Mouse (Mus musculus) gastrocnemius, postnatal 36 days (tissue): ENCODE measurements at regions not wholly inside any gene's neighbourhood (a gene's known extent, or its start where the extent isn't known, plus 50 kb on each side); places are given as distances from the start of the nearest gene placed in this dataset.
"Not testable (repeated sequence)": the region's sequence is repeated elsewhere in the genome, so short reads cannot be mapped to it uniquely, and the experiment has no call there.

Source experiments
- DNase-seq, 2 experiments: peaks; one replicate each; pipeline ENCODE4 v3.0.0; 2022
- intact Hi-C: fragments of 180-260 bp; cut with DNase I; formaldehyde crosslinking; loops from one replicate; pipeline ENCODE4 v1.15.1; 2025

- intact Hi-C loops: no loop called here
- DNase-seq: no peak
Observed at GRCm38 (mm10) chr12:8417127-8417790, 82.5 kb downstream of the Rhob start.

GRCm38 (mm10) chr12:8412125-8412524 is 87.7 kb downstream of the Rhob start:
- DNase-seq: no peak
- intact Hi-C loops: no loop called here

GRCm38 (mm10) chr12:8410410-8411341 is 89.1 kb downstream of the Rhob start:
- intact Hi-C loops: no loop called here
- no peak for DNase-seq

GRCm38 (mm10) chr12:8402084-8402483 is 88.9 kb downstream of the Hs1bp3 start:
- no peak for DNase-seq

GRCm38 (mm10) chr12:8401376-8401775 is 88.1 kb downstream of the Hs1bp3 start:
- no peak for DNase-seq
- intact Hi-C loops: no loop called here

More at GRCm38 (mm10) chr12:8402084-8402483, 88.9 kb downstream of the Hs1bp3 start:
- intact Hi-C loops: no loop called here

GRCm38 (mm10) chr12:8400345-8401130 is 87.3 kb downstream of the Hs1bp3 start:
- intact Hi-C loops: no loop called here
- no peak for DNase-seq

- intact Hi-C loops: no loop called here
- no peak for DNase-seq
Observed at GRCm38 (mm10) chr12:8398852-8399251, 85.6 kb downstream of the Hs1bp3 start.

GRCm38 (mm10) chr12:8396408-8396807 is 83.2 kb downstream of the Hs1bp3 start:
- DNase-seq, intact Hi-C loops: not testable (repeated sequence)

- DNase-seq: no peak
- intact Hi-C loops: loop anchor here (5.0 kb wide), 1 partner anchor 38 kb away; no protein-coding TSS in a partner anchor
Observed at GRCm38 (mm10) chr12:8394894-8395297, 81.7 kb downstream of the Hs1bp3 start.

- intact Hi-C loops: loop anchor here (5.0 kb wide), 1 partner anchor 37 kb away; no protein-coding TSS in a partner anchor
- no peak for DNase-seq
Observed at GRCm38 (mm10) chr12:8393976-8394375, 80.7 kb downstream of the Hs1bp3 start.
